Mouse (Mus musculus) lung, postnatal 0 days (tissue): ENCODE measurements at regions not wholly inside any gene's neighbourhood (a gene's known extent, or its start where the extent isn't known, plus 50 kb on each side); places are given as distances from the start of the nearest gene placed in this dataset. TPM values are rescaled to one million over a fixed set of nuclear protein-coding genes. Genes with fewer than 3 reads are reported as not detected.

Experiments used
- ATAC-seq: fragments of 200-750 bp; cut with Nextera tagmentation; 2 replicates; pipeline ENCODE4 v1.8.0; 2017; ENCODE audit warnings: moderate library complexity
- DNase-seq: peaks from one replicate; pipeline ENCODE4 v3.0.0-alpha.2; 2016; ENCODE audit warnings: low spot score
- H3K27ac ChIP-seq: fragments of 300-500 bp; sonication (generic); 2 replicates; pipeline ENCODE4 v1.5.1; 2014; ENCODE audit warnings: antibody characterized with exemption, mild to moderate bottlenecking, low read length, mixed read lengths
- H3K27me3 ChIP-seq: fragments of 300-500 bp; sonication (generic); replicated peaks from 2 replicates; pipeline ENCODE4 v1.6.1; 2014; ENCODE audit warnings: low read length, mixed read lengths; ENCODE audit not compliant: insufficient read depth
- H3K36me3 ChIP-seq: fragments of 300-500 bp; sonication (generic); 2 replicates; pipeline ENCODE4 v1.6.1; 2014; ENCODE audit warnings: low read length, mixed read lengths; ENCODE audit not compliant: insufficient read depth
- H3K4me1 ChIP-seq: fragments of 300-500 bp; sonication (generic); 2 replicates; pipeline ENCODE4 v1.6.1; 2014; ENCODE audit warnings: antibody characterized with exemption, low read depth, low read length, mixed read lengths; ENCODE audit not compliant: insufficient read depth
- H3K4me2 ChIP-seq: fragments of 300-500 bp; sonication (generic); replicated peaks from 2 replicates; pipeline ENCODE4 v1.6.1; 2014; ENCODE audit warnings: low read depth, mild to moderate bottlenecking, low read length, moderate library complexity, mixed read lengths
- H3K4me3 ChIP-seq: fragments of 300-500 bp; sonication (generic); 2 replicates; pipeline ENCODE4 v1.5.1; 2014; ENCODE audit warnings: low read depth, low read length
- H3K9ac ChIP-seq: fragments of 300-500 bp; sonication (generic); replicated peaks from 2 replicates; pipeline ENCODE4 v1.6.1; 2014; ENCODE audit warnings: low read depth, mild to moderate bottlenecking
- H3K9me3 ChIP-seq: fragments of 300-500 bp; sonication (generic); 2 replicates; pipeline ENCODE4 v1.6.1; 2016; ENCODE audit warnings: low read length, mixed read lengths
- CTCF ChIP-seq: IDR thresholded peaks from 2 replicates; pipeline ENCODE4 v1.5.1; 2016; ENCODE audit warnings: antibody characterized with exemption, mild to moderate bottlenecking
- EP300 ChIP-seq: IDR thresholded peaks from 2 replicates; pipeline ENCODE4 v1.6.1; 2016; ENCODE audit warnings: antibody characterized with exemption, mild to moderate bottlenecking, control low read depth
- WGBS: fragments of 180-500 bp; shearing (Covaris S2); extraction: QIAGEN DNeasy Blood & Tissue Kit; methylation state at CpG from one replicate; pipeline ENCODE4 v1.1.7; 2014; 5-methylcytosine and 5-hydroxymethylcytosine counted together
- microRNA-seq: library from miRNA; unstranded; fragments of <30 nt; microRNA quantifications from one replicate; pipeline ENCODE4, GENCODE M21; 2016

DNA sequence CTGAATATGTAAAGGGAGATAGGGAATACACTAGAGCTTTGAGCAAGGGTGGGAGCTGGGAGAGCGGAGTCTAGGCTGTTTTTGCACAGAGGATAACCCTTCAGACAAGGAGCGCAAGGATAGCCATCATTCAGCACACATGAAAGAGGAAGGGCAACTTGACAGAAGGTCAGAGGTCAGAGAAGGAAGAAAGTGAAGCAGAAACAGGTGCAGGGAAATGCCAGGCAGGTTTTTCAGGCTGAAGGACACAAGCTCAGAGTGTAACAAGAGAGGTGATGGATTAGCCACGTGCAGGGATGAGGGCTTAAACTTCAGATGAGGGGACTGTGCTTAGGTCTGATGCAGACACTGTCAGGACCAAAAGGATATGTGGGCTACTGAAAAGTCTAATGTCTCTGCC, 199.5 kb downstream of the Epha4 start:
- Histone ChIP-seq H3K36me3 (no peaks in the 10 kb centered on the region), H3K9me3 (no peaks in the 10 kb centered on the region), H3K4me3 (no peak overlapping the region), H3K27ac (no peak overlapping the region), H3K27me3 (no peaks in the 10 kb centered on the region), H3K4me2 (no peak overlapping the region), H3K4me1 (no peaks in the 10 kb centered on the region), H3K9ac (no peak overlapping the region)
- TF ChIP-seq CTCF (no peak), EP300 (no peak)
- whole genome bisulfite sequencing = 56% methylated on average over 3 of the region's 3 CpGs
- ATAC-seq (no peak), DNase-seq (no peak)

DNA sequence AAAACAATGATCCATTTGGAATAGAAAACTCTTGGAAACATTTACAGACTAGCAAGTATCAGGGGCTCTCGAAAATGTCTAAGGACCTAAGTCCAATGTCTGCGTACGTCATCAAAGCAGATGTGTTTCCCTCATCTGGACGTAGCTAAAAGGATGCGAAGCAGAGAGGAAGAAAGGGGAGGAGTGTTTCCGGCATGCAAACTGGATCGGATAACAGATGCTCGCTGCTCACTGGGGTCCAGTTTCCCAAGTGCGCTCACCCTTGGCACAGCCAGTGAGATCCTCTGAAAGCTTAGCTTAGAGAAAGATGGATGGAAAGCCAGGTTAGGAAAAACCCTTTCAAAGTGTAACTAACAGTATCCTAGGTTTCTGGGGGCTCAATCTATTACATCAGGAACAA, 198.7 kb downstream of the Epha4 start:
- ATAC-seq (no peak), DNase-seq (no peak)
- no peak overlapping the region for H3K4me3 ChIP-seq
- H3K9ac ChIP-seq = no peak overlapping the region
- H3K36me3 ChIP-seq = no peaks in the 10 kb centered on the region
- TF ChIP-seq CTCF (no peak), EP300 (no peak)
- WGBS = 38% methylated on average over 9 of the region's 9 CpGs
- H3K4me1 ChIP-seq = no peaks in the 10 kb centered on the region
- H3K27ac ChIP-seq = no peak overlapping the region
- no peaks in the 10 kb centered on the region for H3K9me3 ChIP-seq
- no peak overlapping the region for H3K4me2 ChIP-seq
- no peaks in the 10 kb centered on the region for H3K27me3 ChIP-seq

Small RNA genes in the stretch of these regions (microRNA-seq; reads per million reads assigned to microRNA genes)
- not detected for gene Mir6343
